Mouse (Mus musculus) limb, embryonic 13.5 days (tissue): ENCODE measurements around the gene Eef1a2. TPM values are rescaled to one million over a fixed set of nuclear protein-coding genes. Genes with fewer than 3 reads are reported as not detected.

Source experiments
- ATAC-seq: fragments of 200-750 bp; cut with Nextera tagmentation; 2 replicates; pipeline ENCODE4 v1.8.0; 2017; ENCODE audit warnings: low read depth, moderate number of reproducible peaks, moderate TSS enrichment; ENCODE audit not compliant: low FRiP score
- H3K27ac ChIP-seq: fragments of 300-500 bp; sonication (generic); 2 replicates; pipeline ENCODE4 v1.5.1; 2015; ENCODE audit warnings: inconsistent platforms, mild to moderate bottlenecking, moderate library complexity
- H3K27me3 ChIP-seq: fragments of 300-500 bp; sonication (generic); 2 replicates; pipeline ENCODE4 v1.6.1; 2015; ENCODE audit warnings: mild to moderate bottlenecking, inconsistent platforms
- H3K36me3 ChIP-seq: fragments of 300-500 bp; sonication (generic); 2 replicates; pipeline ENCODE4 v1.6.1; 2015; ENCODE audit warnings: inconsistent platforms, mild to moderate bottlenecking, moderate library complexity
- H3K4me1 ChIP-seq: fragments of 300-500 bp; sonication (generic); 2 replicates; pipeline ENCODE4 v1.6.1; 2015; ENCODE audit warnings: inconsistent platforms
- H3K4me2 ChIP-seq: fragments of 300-500 bp; sonication (generic); replicated peaks from 2 replicates; pipeline ENCODE4 v1.6.1; 2015; ENCODE audit warnings: inconsistent platforms, mild to moderate bottlenecking, moderate library complexity
- H3K4me3 ChIP-seq: fragments of 300-500 bp; sonication (generic); 2 replicates; pipeline ENCODE4 v1.5.1; 2015; ENCODE audit warnings: moderate library complexity, mild to moderate bottlenecking, inconsistent platforms
- H3K9ac ChIP-seq: fragments of 300-500 bp; sonication (generic); 2 replicates; pipeline ENCODE4 v1.6.1; 2015; ENCODE audit warnings: mild to moderate bottlenecking, inconsistent platforms
- H3K9me3 ChIP-seq: fragments of 300-500 bp; sonication (generic); 2 replicates; pipeline ENCODE4 v1.6.1; 2016; ENCODE audit warnings: inconsistent platforms
- WGBS: fragments of 180-500 bp; shearing (Covaris S2); methylation state at CpG from one replicate; pipeline ENCODE4 v1.1.7; 2015; 5-methylcytosine and 5-hydroxymethylcytosine counted together
- polyA plus RNA-seq: library from polyadenylated mRNA; unstranded; fragments of >200 nt; fragmentation: Nextera tagmentation; extraction: Ambion mirVana; gene quantifications from 2 replicates; pipeline ENCODE4 v1.2.1, GENCODE M21; 2015

The Eef1a2 gene
- polyA plus RNA-seq, 1 experiment from 2014 or later, result not detected

GRCm38 (mm10) chr2:181122642-181123041, 34.2 kb downstream of the Eef1a2 start:
- Histone ChIP-seq H3K27ac (no peak overlapping the region), H3K36me3 (no peaks in the 10 kb centered on the region), H3K9me3 (no peaks in the 10 kb centered on the region), H3K4me1 (no peaks in the 10 kb centered on the region), H3K4me3 (no peak overlapping the region), H3K4me2 (no peak overlapping the region), H3K9ac (no peak overlapping the region), H3K27me3 (peaks cover 24% of the 10 kb centered on the region)
- ATAC-seq, result no peak

GRCm38 (mm10) chr2:181120922-181121449, 35.8 kb downstream of the Eef1a2 start:
- Histone ChIP-seq H3K4me2 (no peak overlapping the region), H3K9me3 (no peaks in the 10 kb centered on the region), H3K27ac (no peak overlapping the region), H3K36me3 (no peaks in the 10 kb centered on the region), H3K4me1 (no peaks in the 10 kb centered on the region), H3K9ac (no peak overlapping the region), H3K27me3 (peaks cover 21% of the 10 kb centered on the region), H3K4me3 (no peak overlapping the region)
- whole genome bisulfite sequencing, result 88% methylated on average over 4 of the region's 4 CpGs
- no peak for ATAC-seq

- H3K4me3 ChIP-seq, result no peak overlapping the region
- H3K27ac ChIP-seq, result no peak overlapping the region
- no peak overlapping the region for H3K9ac ChIP-seq
- H3K27me3 ChIP-seq, result peaks cover 17% of the 10 kb centered on the region
- ATAC-seq, result no peak
- 22% methylated on average over 10 of the region's 10 CpGs for WGBS
- H3K36me3 ChIP-seq, result no peaks in the 10 kb centered on the region
- H3K9me3 ChIP-seq, result no peaks in the 10 kb centered on the region
- H3K4me1 ChIP-seq, result no peaks in the 10 kb centered on the region
- H3K4me2 ChIP-seq, result no peak overlapping the region
These were observed 36.9 kb downstream of the Eef1a2 start for GRCm38 (mm10) chr2:181119952-181120351.

- no peaks in the 10 kb centered on the region for H3K36me3 ChIP-seq
- H3K9ac ChIP-seq, result no peak overlapping the region
- WGBS, result 89% methylated on average over 5 of the region's 5 CpGs
- no peak overlapping the region for H3K4me3 ChIP-seq
- peaks cover 17% of the 10 kb centered on the region for H3K27me3 ChIP-seq
- H3K4me2 ChIP-seq, result no peak overlapping the region
- no peak overlapping the region for H3K27ac ChIP-seq
- no peaks in the 10 kb centered on the region for H3K9me3 ChIP-seq
- no peaks in the 10 kb centered on the region for H3K4me1 ChIP-seq
- ATAC-seq, result no peak
These were observed 40.4 kb downstream of the Eef1a2 start for GRCm38 (mm10) chr2:181116436-181116835.

GRCm38 (mm10) chr2:181115367-181115766, 41.4 kb downstream of the Eef1a2 start:
- Histone ChIP-seq H3K9me3 (no peaks in the 10 kb centered on the region), H3K4me3 (no peak overlapping the region), H3K27me3 (peaks cover 12% of the 10 kb centered on the region), H3K4me2 (no peak overlapping the region), H3K4me1 (no peaks in the 10 kb centered on the region), H3K27ac (no peak overlapping the region), H3K9ac (no peak overlapping the region), H3K36me3 (no peaks in the 10 kb centered on the region)
- ATAC-seq, result no peak
- 81% methylated on average over 3 of the region's 3 CpGs for WGBS

GRCm38 (mm10) chr2:181113762-181114361, 43.0 kb downstream of the Eef1a2 start:
- no peak overlapping the region for H3K4me2 ChIP-seq
- no peak overlapping the region for H3K27ac ChIP-seq
- peaks cover 8% of the 10 kb centered on the region for H3K27me3 ChIP-seq
- no peaks in the 10 kb centered on the region for H3K9me3 ChIP-seq
- ATAC-seq, result 0 out of 2 replicates have a peak, but pooled peaks have one; percentile 28
- H3K4me3 ChIP-seq, result no peak overlapping the region
- WGBS, result 72% methylated on average over 8 of the region's 8 CpGs
- H3K9ac ChIP-seq, result no peak overlapping the region
- H3K36me3 ChIP-seq, result no peaks in the 10 kb centered on the region
- H3K4me1 ChIP-seq, result no peaks in the 10 kb centered on the region

GRCm38 (mm10) chr2:181111665-181112064, 45.1 kb downstream of the Eef1a2 start:
- Histone ChIP-seq H3K9me3 (no peaks in the 10 kb centered on the region), H3K4me1 (no peaks in the 10 kb centered on the region), H3K4me3 (no peak overlapping the region), H3K27me3 (no peaks in the 10 kb centered on the region; the same call in 1 of the 2 replicates), H3K9ac (no peak overlapping the region), H3K4me2 (no peak overlapping the region), H3K27ac (no peak overlapping the region), H3K36me3 (no peaks in the 10 kb centered on the region)
- no peak for ATAC-seq
- WGBS, result 96% methylated on average over 1 of the region's 1 CpGs

GRCm38 (mm10) chr2:181104111-181104510, 52.7 kb downstream of the Eef1a2 start:
- Histone ChIP-seq H3K4me2 (no peak overlapping the region), H3K4me1 (no peaks in the 10 kb centered on the region), H3K27me3 (no peaks in the 10 kb centered on the region), H3K9me3 (no peaks in the 10 kb centered on the region), H3K36me3 (no peaks in the 10 kb centered on the region), H3K9ac (no peak overlapping the region), H3K27ac (no peak overlapping the region), H3K4me3 (no peak overlapping the region)
- ATAC-seq, result no peak
- 60% methylated on average over 2 of the region's 2 CpGs for WGBS

GRCm38 (mm10) chr2:181102161-181102560, 54.7 kb downstream of the Eef1a2 start:
- no peak overlapping the region for H3K4me3 ChIP-seq
- ATAC-seq, result no peak
- H3K9ac ChIP-seq, result no peak overlapping the region
- H3K36me3 ChIP-seq, result no peaks in the 10 kb centered on the region
- no peaks in the 10 kb centered on the region for H3K4me1 ChIP-seq
- no peaks in the 10 kb centered on the region for H3K9me3 ChIP-seq
- no peak overlapping the region for H3K4me2 ChIP-seq
- no peak overlapping the region for H3K27ac ChIP-seq
- 47% methylated on average over 2 of the region's 2 CpGs for WGBS
- no peaks in the 10 kb centered on the region for H3K27me3 ChIP-seq

GRCm38 (mm10) chr2:181101626-181102025, 55.2 kb downstream of the Eef1a2 start:
- Histone ChIP-seq H3K4me1 (no peaks in the 10 kb centered on the region), H3K9me3 (no peaks in the 10 kb centered on the region), H3K27ac (no peak overlapping the region), H3K27me3 (no peaks in the 10 kb centered on the region), H3K9ac (no peak overlapping the region), H3K4me2 (no peak overlapping the region), H3K4me3 (no peak overlapping the region), H3K36me3 (no peaks in the 10 kb centered on the region)
- no peak for ATAC-seq
- 65% methylated on average over 1 of the region's 1 CpGs for WGBS

- Histone ChIP-seq H3K27ac (no peak overlapping the region), H3K36me3 (no peaks in the 10 kb centered on the region), H3K27me3 (peaks cover 4% of the 10 kb centered on the region; the same call in 1 of the 2 replicates), H3K9me3 (no peaks in the 10 kb centered on the region), H3K4me1 (no peaks in the 10 kb centered on the region), H3K4me3 (no peak overlapping the region), H3K9ac (no peak overlapping the region), H3K4me2 (no peak overlapping the region)
- no peak for ATAC-seq
- WGBS, result 88% methylated on average over 2 of the region's 2 CpGs
These were observed 56.7 kb downstream of the Eef1a2 start for GRCm38 (mm10) chr2:181100087-181100486.
